Mouse (Mus musculus) bone marrow, adult 2 months (tissue): ENCODE measurements around the gene Zfp607a.

ENCODE experiments used
- CTCF ChIP-seq: fragments of 200-500 bp; IDR thresholded peaks from 2 replicates; pipeline ENCODE4 v1.5.1; 2011; ENCODE audit warnings: low read length, control low read depth; ENCODE audit not compliant: control insufficient read depth, insufficient read depth
- POLR2A ChIP-seq: fragments of 200-500 bp; IDR thresholded peaks from 2 replicates; pipeline ENCODE4 v1.6.1; 2011; ENCODE audit warnings: low read depth, mild to moderate bottlenecking, control low read depth, low read length, borderline replicate concordance; ENCODE audit not compliant: control insufficient read depth

GRCm38 (mm10) chr7:27881721-27882120 is 24.4 kb downstream of the Zfp607a start:
- TF ChIP-seq CTCF, result no peak
- no peak for TF ChIP-seq POLR2A
